Mouse (Mus musculus) heart, embryonic 14.5 days (tissue): ENCODE measurements at regions not wholly inside any gene's neighbourhood (a gene's known extent, or its start where the extent isn't known, plus 50 kb on each side); places are given as distances from the start of the nearest gene placed in this dataset.

Experiments
- ATAC-seq: fragments of 200-750 bp; cut with Nextera tagmentation; 2 replicates; pipeline ENCODE4 v1.8.0; 2017; ENCODE audit warnings: low read depth, moderate TSS enrichment; ENCODE audit not compliant: insufficient number of reproducible peaks, insufficient read depth, low FRiP score
- H3K27ac ChIP-seq, 2 experiments: fragments of 200-500 bp in 1 of 2; fragments of 300-500 bp in 1 of 2; sonication (generic) in 1 of 2; replicated peaks in 1 of 2; 2 replicates each; pipeline ENCODE4 v1.5.1; 2012 to 2014; ENCODE audit warnings: low read depth in 2 of 2, low read length in 2 of 2, control low read depth in 1 of 2, mild to moderate bottlenecking in 1 of 2, mixed read lengths in 1 of 2; ENCODE audit not compliant: control insufficient read depth in 1 of 2, insufficient read depth in 1 of 2
- H3K27me3 ChIP-seq: fragments of 300-500 bp; sonication (generic); 2 replicates; pipeline ENCODE4 v1.6.1; 2014; ENCODE audit warnings: mild to moderate bottlenecking, low read length, control low read depth; ENCODE audit not compliant: control insufficient read depth, insufficient read depth
- H3K36me3 ChIP-seq: fragments of 300-500 bp; sonication (generic); 2 replicates; pipeline ENCODE4 v1.6.1; 2014; ENCODE audit warnings: mild to moderate bottlenecking, control low read depth, low read length, mixed read lengths; ENCODE audit not compliant: control insufficient read depth, insufficient read depth
- H3K4me1 ChIP-seq, 2 experiments: fragments of 200-500 bp in 1 of 2; fragments of 300-500 bp in 1 of 2; sonication (generic) in 1 of 2; 2 replicates each; pipeline ENCODE4 v1.6.1; 2012 to 2014; ENCODE audit warnings: low read length in 2 of 2, control low read depth in 1 of 2, mixed read lengths in 1 of 2; ENCODE audit not compliant: control insufficient read depth in 2 of 2, insufficient read depth in 2 of 2
- H3K4me2 ChIP-seq: fragments of 300-500 bp; sonication (generic); 2 replicates; pipeline ENCODE4 v1.6.1; 2014; ENCODE audit warnings: mild to moderate bottlenecking, low read length
- H3K4me3 ChIP-seq, 2 experiments: fragments of 200-500 bp in 1 of 2; fragments of 300-500 bp in 1 of 2; sonication (generic) in 1 of 2; 2 replicates each; pipeline ENCODE4 v1.5.1; 2012 to 2014; ENCODE audit warnings: low read length in 2 of 2, mild to moderate bottlenecking in 2 of 2, control low read depth in 1 of 2, low read depth in 1 of 2, moderate library complexity in 1 of 2; ENCODE audit not compliant: control insufficient read depth in 1 of 2, insufficient read depth in 1 of 2
- H3K9ac ChIP-seq: fragments of 300-500 bp; sonication (generic); 2 replicates; pipeline ENCODE4 v1.6.1; 2014; ENCODE audit warnings: mild to moderate bottlenecking, low read length
- H3K9me3 ChIP-seq: fragments of 300-500 bp; sonication (generic); 2 replicates; pipeline ENCODE4 v1.6.1; 2016; ENCODE audit warnings: low read length, control low read depth; ENCODE audit not compliant: control insufficient read depth
- WGBS: fragments of 180-500 bp; shearing (Covaris S2); extraction: QIAGEN DNeasy Blood & Tissue Kit; methylation state at CpG from one replicate; pipeline ENCODE4 v1.1.7; 2014; 5-methylcytosine and 5-hydroxymethylcytosine counted together

DNA sequence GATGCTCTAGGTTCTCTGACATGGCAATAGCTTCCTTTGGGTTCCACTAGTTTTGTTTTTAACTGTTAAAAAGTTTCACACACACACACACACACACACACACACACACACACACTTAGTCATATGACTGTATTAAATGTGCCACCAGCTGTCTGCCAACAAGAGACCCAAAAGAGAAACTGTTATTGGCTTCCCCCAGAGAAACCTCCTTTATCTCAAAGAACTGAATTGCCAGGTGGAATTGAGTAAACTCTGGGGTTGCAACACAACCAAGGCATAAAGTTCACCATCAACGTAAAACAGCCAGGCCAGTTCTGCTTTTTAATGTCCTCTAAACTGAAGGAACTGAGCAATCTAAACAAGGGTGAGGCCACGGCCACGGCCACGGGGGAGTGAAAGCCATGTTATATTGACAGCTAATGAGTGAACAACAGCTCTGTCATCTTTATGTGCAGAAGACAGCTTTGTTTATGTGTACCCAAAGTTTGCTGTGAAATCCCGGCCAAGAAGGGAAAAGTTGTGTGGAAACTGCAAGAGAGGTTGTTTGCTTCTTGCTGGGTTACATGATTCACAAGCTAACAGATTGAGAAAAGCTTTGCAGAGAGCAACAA, 69.3 kb downstream of the Btg1 start:
- WGBS = 73% methylated on average over 5 of the region's 5 CpGs
- 0 out of 4 replicates have a peak overlapping the region, but pooled peaks of 1 of the 2 experiments have one; percentile 10 for H3K27ac ChIP-seq
- no peaks in the 10 kb centered on the region for H3K36me3 ChIP-seq
- H3K4me2 ChIP-seq = no peak overlapping the region
- no peaks in the 10 kb centered on the region for H3K9me3 ChIP-seq
- no peaks in the 10 kb centered on the region for H3K27me3 ChIP-seq
- ATAC-seq = no peak
- H3K9ac ChIP-seq = no peak overlapping the region
- H3K4me1 ChIP-seq = peaks cover 9 to 29% of the 10 kb centered on the region in 2 experiments
- no peak overlapping the region for H3K4me3 ChIP-seq

DNA sequence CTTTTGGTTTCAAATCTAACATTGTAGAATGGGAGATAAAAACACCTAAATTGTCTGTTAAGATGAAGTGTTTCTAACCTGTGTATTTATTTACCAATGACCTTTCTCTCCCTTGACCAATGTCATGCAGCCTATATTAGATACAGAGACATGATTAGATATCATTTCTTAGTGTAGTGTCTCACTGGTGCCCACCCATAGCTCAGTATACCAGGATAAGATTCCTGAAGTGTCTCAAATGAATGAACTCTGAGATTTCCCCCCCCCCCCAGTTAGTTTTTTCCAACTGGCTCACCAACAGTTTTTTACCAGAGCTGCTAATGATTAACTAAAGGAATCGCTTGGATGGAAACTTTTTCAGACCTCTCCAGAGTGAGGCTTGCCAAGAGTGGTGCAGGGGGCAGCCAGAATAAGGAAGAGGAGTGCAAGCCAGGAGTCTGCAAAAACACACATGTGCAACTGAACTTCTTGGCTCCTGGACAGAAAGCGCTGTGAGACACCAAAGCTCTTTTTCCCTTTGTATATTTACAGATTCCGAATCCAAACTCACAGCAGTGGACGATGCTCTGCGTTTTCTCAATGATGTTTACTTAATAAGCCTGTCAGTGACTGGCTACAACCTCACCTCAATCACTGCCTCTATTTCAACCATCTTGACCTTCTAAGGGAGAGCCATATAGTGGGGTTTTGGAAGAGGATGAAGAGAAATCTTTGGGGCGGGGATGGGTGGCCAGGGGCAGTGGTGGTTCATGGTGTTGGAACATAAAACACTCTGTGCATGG, 70.0 kb downstream of the Btg1 start:
- Histone ChIP-seq H3K36me3 (no peaks in the 10 kb centered on the region), H3K9me3 (no peaks in the 10 kb centered on the region), H3K9ac (no peak overlapping the region), H3K27me3 (no peaks in the 10 kb centered on the region), H3K4me1 (peaks cover 11 to 29% of the 10 kb centered on the region in 2 experiments), H3K27ac (peak overlapping the region in 1 of 2 experiments; percentile 29; a peak in 1 of 4 replicates), H3K4me2 (no peak overlapping the region), H3K4me3 (no peak overlapping the region)
- 65% methylated on average over 6 of the region's 6 CpGs for WGBS
- ATAC-seq = peak; percentile 80

DNA sequence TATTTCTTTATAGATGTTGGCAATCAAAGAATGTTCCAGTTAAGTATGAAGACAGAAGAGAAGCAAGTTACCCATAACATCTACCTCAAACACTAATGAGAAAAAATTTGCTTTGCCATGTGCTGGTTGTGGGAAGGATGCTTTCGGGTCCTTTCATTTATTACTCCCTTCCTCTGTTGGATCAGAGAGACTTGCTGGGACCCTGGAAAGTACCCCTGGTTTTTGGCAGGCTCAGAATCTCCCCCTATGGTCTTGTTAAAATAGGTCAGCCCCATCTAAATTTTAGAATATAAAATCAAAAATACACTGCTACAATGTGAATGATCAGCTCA, 70.6 kb downstream of the Btg1 start:
- 91% methylated on average over 1 of the region's 1 CpGs for WGBS
- Histone ChIP-seq H3K4me3 (no peak overlapping the region), H3K36me3 (no peaks in the 10 kb centered on the region), H3K9ac (no peak overlapping the region), H3K9me3 (no peaks in the 10 kb centered on the region), H3K4me1 (peaks cover 11 to 29% of the 10 kb centered on the region in 2 experiments), H3K4me2 (no peak overlapping the region), H3K27me3 (no peaks in the 10 kb centered on the region), H3K27ac (peak overlapping the region in 1 of 2 experiments; percentile 29; a peak in 1 of 4 replicates)
- no peak for ATAC-seq

DNA sequence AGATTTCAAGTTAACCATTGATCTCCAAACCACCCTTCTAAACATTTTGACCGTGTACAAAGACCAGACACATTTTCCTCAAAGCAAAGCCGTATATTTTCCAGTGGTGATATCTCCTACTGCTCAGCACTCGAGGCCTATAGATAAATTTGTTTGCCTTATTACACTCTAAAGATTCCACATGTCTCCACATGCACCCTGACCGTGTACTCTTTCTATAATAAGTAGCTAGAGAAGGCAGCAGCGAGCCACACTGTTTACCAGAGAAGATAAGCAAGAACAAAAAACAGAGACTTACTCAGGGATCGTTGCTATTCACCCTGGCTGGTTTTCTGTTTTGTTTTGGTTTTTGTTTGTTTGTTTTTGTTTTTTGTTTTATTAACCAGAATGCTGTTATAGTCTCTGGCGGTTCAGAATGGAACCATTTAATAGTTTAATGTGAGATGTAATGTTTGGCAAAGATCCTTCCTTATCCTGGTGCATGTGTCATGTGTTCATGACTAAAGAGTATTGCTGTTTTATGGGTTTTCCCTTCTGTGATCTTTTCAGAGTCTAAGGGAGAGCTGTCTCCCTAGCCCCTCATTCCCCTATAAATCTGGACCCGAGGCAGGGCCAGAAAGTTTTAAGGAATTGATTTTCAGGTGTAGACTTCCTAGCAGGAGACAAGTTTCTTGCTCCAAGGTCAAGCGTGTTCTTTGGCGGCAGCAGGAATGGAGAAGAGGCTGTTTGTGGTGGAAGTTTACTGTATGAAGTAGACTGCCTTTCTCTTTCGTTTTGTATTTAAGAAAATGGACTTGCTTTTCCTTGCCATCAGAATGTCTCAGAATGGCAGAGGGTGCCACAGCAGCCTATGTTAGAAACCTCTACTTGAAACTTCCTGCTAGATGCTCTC, 73.4 kb downstream of the Btg1 start:
- WGBS = 36% methylated on average over 11 of the region's 11 CpGs
- Histone ChIP-seq H3K27me3 (no peaks in the 10 kb centered on the region), H3K9me3 (no peaks in the 10 kb centered on the region), H3K27ac (peak overlapping the region; percentile 76 to 82), H3K4me3 (no peak overlapping the region), H3K36me3 (no peaks in the 10 kb centered on the region), H3K9ac (peak overlapping the region; percentile 31; the same call in 1 of the 2 replicates), H3K4me2 (no peak overlapping the region), H3K4me1 (peaks cover 11 to 29% of the 10 kb centered on the region in 2 experiments)
- no peak for ATAC-seq

DNA sequence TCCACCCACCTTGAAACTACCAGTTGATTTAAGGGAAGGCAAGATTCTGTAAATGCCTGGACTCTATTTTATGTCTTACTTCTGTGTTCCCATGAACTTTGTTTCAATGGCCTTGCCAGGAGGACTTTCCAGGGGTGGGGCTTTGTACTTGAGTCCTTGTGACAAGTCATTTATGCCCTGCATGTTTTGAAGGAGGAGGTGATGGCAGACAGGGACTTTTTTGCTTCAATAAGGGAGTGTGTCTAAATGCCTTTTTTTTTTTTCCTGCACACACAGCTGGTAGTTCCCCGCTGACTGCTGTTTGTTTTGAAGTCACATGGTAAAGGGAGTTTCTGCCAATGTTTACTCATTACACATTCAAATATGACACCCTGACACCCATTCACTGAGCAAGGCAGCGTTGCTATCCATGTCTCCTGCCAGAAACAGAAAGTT, 74.1 kb downstream of the Btg1 start:
- peaks cover 11 to 29% of the 10 kb centered on the region in 2 experiments for H3K4me1 ChIP-seq
- 38% methylated on average over 2 of the region's 2 CpGs for WGBS
- H3K36me3 ChIP-seq = no peaks in the 10 kb centered on the region
- ATAC-seq = no peak
- H3K4me3 ChIP-seq = no peak overlapping the region
- peak overlapping the region; percentile 76 to 82 for H3K27ac ChIP-seq
- H3K4me2 ChIP-seq = no peak overlapping the region
- 0 out of 2 replicates have a peak overlapping the region, but pooled peaks have one; percentile 31 for H3K9ac ChIP-seq
- no peaks in the 10 kb centered on the region for H3K9me3 ChIP-seq
- no peaks in the 10 kb centered on the region for H3K27me3 ChIP-seq

DNA sequence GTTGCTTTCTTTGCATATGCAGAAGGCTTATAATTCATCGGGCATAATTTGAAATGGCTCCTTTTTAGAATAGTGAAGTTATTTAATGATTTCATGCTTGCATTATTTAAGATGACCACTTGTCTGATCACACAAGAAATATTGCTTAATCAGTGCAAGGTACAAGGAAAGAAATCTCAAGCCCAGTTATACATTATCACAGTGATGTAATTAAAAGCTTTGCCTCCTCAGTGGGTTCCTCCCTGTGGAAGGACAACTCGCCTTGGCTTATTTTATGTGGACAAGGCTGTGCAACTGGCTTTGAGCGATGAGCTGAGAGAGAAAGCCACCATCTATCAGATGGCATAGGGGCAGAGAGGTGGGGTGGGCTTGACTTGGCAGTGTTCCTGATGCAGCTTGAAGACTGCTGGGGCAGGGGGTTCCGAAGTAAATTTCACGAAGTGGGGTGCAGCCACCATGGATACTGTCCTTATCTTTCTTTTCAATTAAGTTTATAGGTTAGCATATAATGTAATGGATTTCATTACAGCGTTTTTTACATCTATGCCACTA, 74.6 kb downstream of the Btg1 start:
- no peaks in the 10 kb centered on the region for H3K27me3 ChIP-seq
- H3K9ac ChIP-seq = no peak overlapping the region
- H3K4me1 ChIP-seq = peaks cover 11 to 26% of the 10 kb centered on the region in 2 experiments
- 0 out of 4 replicates have a peak overlapping the region, but pooled peaks of 1 of the 2 experiments have one; percentile 76 for H3K27ac ChIP-seq
- no peak overlapping the region for H3K4me2 ChIP-seq
- H3K9me3 ChIP-seq = no peaks in the 10 kb centered on the region
- no peak for ATAC-seq
- WGBS = 92% methylated on average over 6 of the region's 6 CpGs
- no peak overlapping the region for H3K4me3 ChIP-seq
- no peaks in the 10 kb centered on the region for H3K36me3 ChIP-seq

DNA sequence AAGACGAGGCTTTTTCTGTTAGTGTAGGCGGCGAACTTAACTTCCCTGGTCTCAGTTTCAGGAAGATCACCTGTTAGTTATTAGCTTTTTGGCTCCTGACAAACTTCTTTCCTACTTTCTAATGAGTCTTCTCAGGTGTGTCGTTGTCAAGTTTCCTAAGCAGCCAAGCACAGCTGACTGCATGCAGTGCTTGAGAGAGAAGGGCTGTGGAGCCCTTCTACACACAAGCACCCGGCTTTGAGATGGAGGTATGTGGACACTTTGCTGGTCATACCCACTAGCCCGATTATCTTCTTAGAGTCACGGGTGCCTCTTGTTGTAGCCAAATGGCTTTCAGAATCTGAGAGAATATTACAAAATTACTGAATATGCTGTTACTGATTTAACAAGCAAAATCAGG, 76.0 kb downstream of the Btg1 start:
- no peak overlapping the region for H3K4me3 ChIP-seq
- H3K9ac ChIP-seq = no peak overlapping the region
- 82% methylated on average over 7 of the region's 7 CpGs for WGBS
- no peak overlapping the region for H3K27ac ChIP-seq
- no peak overlapping the region for H3K4me2 ChIP-seq
- H3K36me3 ChIP-seq = no peaks in the 10 kb centered on the region
- peaks cover 11 to 27% of the 10 kb centered on the region in 2 experiments for H3K4me1 ChIP-seq
- H3K9me3 ChIP-seq = no peaks in the 10 kb centered on the region
- H3K27me3 ChIP-seq = no peaks in the 10 kb centered on the region
- ATAC-seq = no peak
